Mouse (Mus musculus): ENCODE results near the gene Tvp23a. TPM values are rescaled to one million over a fixed set of nuclear protein-coding genes. Genes with fewer than 3 reads are reported as not detected.

Gene Tvp23a
- polyA plus RNA-seq (2015; fragmentation: Nextera tagmentation; extraction: Ambion mirVana): 3.9 and 4.1 TPM in 2 replicates

DNA sequence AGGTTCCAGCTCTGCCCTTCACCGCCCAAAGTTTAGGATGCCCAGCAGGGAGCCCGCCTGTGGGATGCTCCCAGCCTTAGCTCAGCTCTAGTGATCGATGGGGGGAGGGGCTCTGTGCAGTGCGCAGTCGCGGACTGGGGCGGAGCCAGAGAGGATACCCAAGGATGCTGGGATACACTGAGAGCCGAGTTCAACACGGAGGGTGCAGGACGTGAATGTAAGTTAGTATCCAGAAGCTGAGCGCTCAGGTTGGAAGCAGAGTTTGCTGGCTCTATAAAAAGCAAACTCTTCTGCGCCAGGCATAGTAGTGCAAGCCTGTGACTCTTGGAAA is at the start of gene Tvp23a:
Gene Tvp23a (minus strand): TSS at position 99 of the 331 bp plus-strand sequence.
- no peaks in the 10 kb centered on the region for H3K9me3 ChIP-seq
- peak within 1 kb of the TSS; percentile 65 for H3K9ac ChIP-seq
- 3% methylated on average over 12 of the region's 12 CpGs for WGBS
- ATAC-seq (ENCODE audit: extremely low read depth, insufficient number of reproducible peaks, low FRiP score, low TSS enrichment): no peak
- no peaks in the 10 kb centered on the region for H3K27me3 ChIP-seq (replicated peaks)
- peak within 1 kb of the TSS; percentile 47 for H3K4me3 ChIP-seq
- H3K4me2 ChIP-seq: peak within 1 kb of the TSS; percentile 67
- H3K4me1 ChIP-seq: peaks cover 28% of the 10 kb centered on the region
- no peaks in the 10 kb centered on the region for H3K36me3 ChIP-seq
- peak within 1 kb of the TSS; percentile 30; the same call in 1 of the 2 replicates for H3K27ac ChIP-seq (replicated peaks)

DNA sequence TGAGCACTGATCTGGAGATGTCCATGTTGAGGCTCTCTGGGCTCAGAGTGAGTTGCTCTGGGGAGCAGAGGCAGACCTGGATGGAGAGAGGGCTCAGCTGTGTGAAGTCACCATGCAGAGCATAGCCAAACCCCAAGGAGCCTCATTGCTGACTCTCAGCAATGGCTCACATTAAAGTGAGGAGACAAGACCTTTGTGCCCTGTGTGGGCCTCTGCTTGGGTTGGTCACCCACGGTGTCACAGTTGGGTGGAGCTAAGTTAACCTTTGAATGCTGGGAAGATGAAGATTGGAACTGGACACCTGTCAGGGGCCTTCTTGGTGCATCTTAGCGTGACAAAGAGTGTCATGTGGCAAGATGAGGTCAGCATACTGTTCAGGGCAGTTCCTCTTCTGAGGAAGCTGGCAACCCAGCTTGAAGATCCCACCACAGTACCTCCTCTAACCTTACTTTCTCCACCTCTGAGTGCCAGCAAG is 48.7 kb upstream of the Tvp23a start:
- H3K36me3 ChIP-seq: no peaks in the 10 kb centered on the region
- H3K27me3 ChIP-seq (replicated peaks): peaks cover 43% of the 10 kb centered on the region
- H3K4me1 ChIP-seq: no peaks in the 10 kb centered on the region
- no peaks in the 10 kb centered on the region for H3K9me3 ChIP-seq
- H3K4me3 ChIP-seq: no peak overlapping the region
- H3K9ac ChIP-seq: no peak overlapping the region
- H3K27ac ChIP-seq (replicated peaks): no peak overlapping the region
- no peak overlapping the region for H3K4me2 ChIP-seq
- ATAC-seq (ENCODE audit: extremely low read depth, insufficient number of reproducible peaks, low FRiP score, low TSS enrichment): no peak
- 79% methylated on average over 2 of the region's 2 CpGs for WGBS

DNA sequence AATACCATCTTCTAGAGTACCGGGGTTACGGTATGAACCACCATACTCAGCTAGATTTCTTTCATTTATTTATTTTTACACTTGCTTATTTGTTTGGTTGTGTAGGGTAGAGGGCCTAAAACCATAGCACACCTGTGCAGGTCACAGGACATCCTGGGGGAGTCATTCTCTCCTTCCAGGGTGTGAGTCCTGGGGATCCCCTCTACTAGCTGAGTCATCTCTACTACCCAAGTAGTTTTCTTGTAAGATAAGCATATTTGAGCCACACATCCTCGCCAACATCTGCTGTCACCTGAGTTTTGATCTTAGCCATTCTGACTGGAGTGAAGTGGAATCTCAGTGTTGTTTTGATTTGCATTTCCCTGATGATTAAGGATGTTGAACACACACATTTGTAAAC is 45.4 kb upstream of the Tvp23a start:
- WGBS: 74% methylated on average over 3 of the region's 3 CpGs
- Histone ChIP-seq H3K9ac (no peak overlapping the region), H3K4me2 (no peak overlapping the region), H3K9me3 (no peaks in the 10 kb centered on the region), H3K4me1 (peaks cover 15% of the 10 kb centered on the region), H3K36me3 (no peaks in the 10 kb centered on the region), H3K4me3 (no peak overlapping the region), H3K27ac (replicated peaks) (no peak overlapping the region), H3K27me3 (replicated peaks) (peaks cover 71% of the 10 kb centered on the region)
- ATAC-seq (ENCODE audit: extremely low read depth, insufficient number of reproducible peaks, low FRiP score, low TSS enrichment): no peak

DNA sequence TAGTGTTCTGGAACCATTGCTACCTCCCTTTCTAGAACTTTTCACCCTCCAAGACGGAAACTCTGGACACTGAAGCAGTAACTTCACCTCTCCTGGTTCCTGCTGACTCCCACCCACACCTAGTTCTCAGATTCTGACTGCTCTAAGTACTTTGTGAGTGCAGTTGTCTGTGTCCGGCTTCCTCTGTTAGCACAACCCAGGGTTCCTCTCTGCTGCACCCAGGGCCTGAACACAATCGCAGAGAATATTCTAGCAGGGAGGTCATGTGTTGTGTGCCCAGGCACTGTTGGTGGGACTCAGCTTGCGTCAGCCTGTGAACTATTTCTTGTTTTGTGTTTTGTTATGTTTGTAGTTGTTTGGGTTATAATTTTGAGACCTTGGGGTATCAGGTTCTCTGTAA is 44.6 kb upstream of the Tvp23a start:
- no peak for ATAC-seq (ENCODE audit: extremely low read depth, insufficient number of reproducible peaks, low FRiP score, low TSS enrichment)
- Histone ChIP-seq H3K4me3 (no peak overlapping the region), H3K36me3 (no peaks in the 10 kb centered on the region), H3K4me2 (no peak overlapping the region), H3K9ac (no peak overlapping the region), H3K27me3 (replicated peaks) (peaks cover 79% of the 10 kb centered on the region), H3K4me1 (peaks cover 15% of the 10 kb centered on the region), H3K27ac (replicated peaks) (no peak overlapping the region), H3K9me3 (no peaks in the 10 kb centered on the region)
- WGBS: 79% methylated on average over 4 of the region's 4 CpGs

DNA sequence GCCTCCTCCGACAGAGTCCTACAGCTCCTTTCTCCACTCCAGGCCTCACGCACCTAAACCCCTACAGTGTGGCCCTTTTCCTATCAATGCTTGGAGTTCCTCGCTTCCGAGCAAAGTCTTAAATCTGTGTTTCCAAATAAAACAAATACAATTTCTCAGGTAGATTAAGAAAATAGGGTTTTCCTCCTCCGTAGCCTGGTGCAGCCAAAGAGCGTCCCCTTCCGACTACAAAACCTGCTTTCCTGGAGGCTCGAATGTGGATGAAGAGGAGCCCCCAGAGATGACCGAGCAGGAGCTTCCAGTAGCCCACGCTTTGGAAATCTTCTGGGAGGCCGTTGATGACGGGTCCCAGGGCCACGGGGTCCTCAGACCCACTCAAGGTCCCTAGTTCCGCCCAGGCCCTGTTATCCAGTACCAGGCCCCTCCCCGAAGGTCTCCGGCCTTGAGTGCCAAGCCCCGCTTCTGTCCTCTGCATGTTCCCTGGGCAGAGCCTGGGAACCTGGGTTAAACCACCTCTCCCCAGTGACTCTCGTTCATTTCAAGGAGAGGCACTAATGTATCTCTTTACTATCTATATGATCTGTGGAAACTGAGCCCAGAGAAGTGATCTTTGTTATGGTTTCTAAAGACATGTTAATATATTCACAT is 43.5 kb upstream of the Tvp23a start:
- Histone ChIP-seq H3K9ac (no peak overlapping the region), H3K27me3 (replicated peaks) (peaks cover 72% of the 10 kb centered on the region)

DNA sequence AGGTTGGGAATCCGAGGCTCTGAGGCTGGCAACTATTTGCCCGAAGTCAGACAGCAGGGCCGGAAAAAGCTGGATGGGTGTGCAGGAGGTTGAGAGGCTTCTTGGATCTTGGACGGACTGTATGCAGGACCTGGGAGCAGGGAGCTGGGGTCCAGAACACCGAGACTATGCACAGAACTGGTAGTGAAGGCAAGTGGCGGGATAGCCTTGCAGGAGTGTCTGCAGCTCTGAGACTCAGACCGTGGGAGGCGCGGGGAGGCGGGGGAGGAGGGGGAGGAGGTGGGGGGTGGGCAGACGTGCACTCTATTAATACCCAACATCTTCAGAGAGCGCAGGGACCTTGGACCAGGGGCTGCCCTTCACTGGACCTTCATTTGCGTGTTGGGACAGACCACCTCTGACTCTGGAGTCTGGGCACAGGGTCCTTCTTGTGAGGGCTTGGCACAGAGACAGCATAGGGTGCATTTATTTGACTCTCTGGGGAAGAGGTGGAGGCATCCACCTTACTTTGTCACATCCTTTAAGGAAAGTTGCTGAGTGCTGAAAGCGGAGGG is 42.8 kb upstream of the Tvp23a start:
- H3K27me3 ChIP-seq (replicated peaks): peaks cover 67% of the 10 kb centered on the region
- H3K36me3 ChIP-seq: no peaks in the 10 kb centered on the region
- H3K4me3 ChIP-seq: peak overlapping the region; percentile 43
- 9% methylated on average over 12 of the region's 14 CpGs for whole genome bisulfite sequencing
- H3K9ac ChIP-seq: peak overlapping the region; percentile 67
- H3K9me3 ChIP-seq: no peaks in the 10 kb centered on the region
- H3K27ac ChIP-seq (replicated peaks): no peak overlapping the region
- ATAC-seq (ENCODE audit: extremely low read depth, insufficient number of reproducible peaks, low FRiP score, low TSS enrichment): no peak
- H3K4me1 ChIP-seq: peaks cover 15% of the 10 kb centered on the region
- peak overlapping the region; percentile 71 for H3K4me2 ChIP-seq

More for the DNA sequence above, 43.5 kb upstream of the Tvp23a start:
- 71% methylated on average over 18 of the region's 18 CpGs for WGBS
- Histone ChIP-seq H3K4me2 (0 out of 2 replicates have a peak overlapping the region, but pooled peaks have one; percentile 71), H3K4me3 (no peak overlapping the region), H3K9me3 (no peaks in the 10 kb centered on the region), H3K36me3 (no peaks in the 10 kb centered on the region), H3K4me1 (peaks cover 15% of the 10 kb centered on the region), H3K27ac (replicated peaks) (no peak overlapping the region)
- ATAC-seq (ENCODE audit: extremely low read depth, insufficient number of reproducible peaks, low FRiP score, low TSS enrichment): no peak

DNA sequence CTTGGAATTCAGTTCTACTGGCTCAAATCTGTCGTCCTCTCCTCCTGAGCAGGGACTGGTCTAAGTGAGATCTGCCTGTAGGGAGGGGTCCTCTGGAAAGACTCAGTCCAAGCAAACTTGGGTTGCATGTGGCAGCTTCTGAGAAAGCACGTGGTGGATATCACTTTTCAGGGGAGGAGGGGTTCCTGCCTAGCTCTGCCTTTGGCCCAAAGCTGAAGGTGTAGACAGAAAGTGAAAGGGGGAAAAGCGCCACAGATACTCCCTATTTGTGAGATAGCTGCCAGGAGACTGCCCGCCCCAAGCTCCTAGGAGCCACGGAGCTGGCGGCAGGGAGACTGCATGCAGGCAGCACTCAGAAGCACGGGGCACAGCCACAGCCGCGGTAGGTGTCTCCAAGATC is 42.3 kb upstream of the Tvp23a start:
- H3K27ac ChIP-seq (replicated peaks): no peak overlapping the region
- H3K9ac ChIP-seq: peak overlapping the region; percentile 67
- peak overlapping the region; percentile 43 for H3K4me3 ChIP-seq
- peaks cover 68% of the 10 kb centered on the region for H3K27me3 ChIP-seq (replicated peaks)
- ATAC-seq (ENCODE audit: extremely low read depth, insufficient number of reproducible peaks, low FRiP score, low TSS enrichment): no peak
- no peaks in the 10 kb centered on the region for H3K36me3 ChIP-seq
- H3K4me2 ChIP-seq: peak overlapping the region; percentile 71
- no peaks in the 10 kb centered on the region for H3K9me3 ChIP-seq
- H3K4me1 ChIP-seq: peaks cover 15% of the 10 kb centered on the region
- 3% methylated on average over 9 of the region's 9 CpGs for WGBS

DNA sequence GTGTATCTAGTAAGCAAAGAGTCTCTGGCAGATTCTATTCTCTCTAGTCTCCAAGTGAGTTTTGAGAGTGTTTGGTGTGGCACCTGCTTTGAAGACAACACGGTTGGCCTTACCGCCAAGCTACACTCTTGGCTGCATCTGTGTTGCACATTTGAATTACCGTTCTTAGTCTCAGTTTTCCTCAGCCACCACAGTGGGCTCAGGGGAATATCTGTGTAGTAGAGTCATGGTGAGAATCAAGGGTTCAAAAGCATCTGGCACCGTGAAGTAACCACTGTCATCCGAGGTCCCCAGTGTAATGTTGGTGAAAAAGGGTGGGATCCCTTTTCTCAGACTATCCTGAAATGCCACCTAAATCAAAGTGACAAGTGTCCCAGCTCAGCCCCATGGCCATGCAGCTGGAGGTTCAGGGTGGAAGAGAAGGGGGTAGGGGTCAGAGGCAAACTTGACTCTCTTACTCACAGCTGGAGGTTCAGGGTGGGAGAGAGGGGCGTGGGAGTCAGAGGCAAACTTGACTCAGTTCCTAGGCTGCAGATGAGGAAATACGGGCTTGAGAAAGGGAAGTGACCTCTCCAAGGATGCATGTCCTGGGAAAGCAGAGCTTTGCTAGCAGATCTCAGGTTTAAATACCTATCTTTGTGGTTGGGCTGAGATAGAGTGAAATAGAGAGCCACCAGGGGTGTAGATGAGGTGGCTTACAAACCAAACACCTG is 41.8 kb upstream of the Tvp23a start:
- no peak for ATAC-seq (ENCODE audit: extremely low read depth, insufficient number of reproducible peaks, low FRiP score, low TSS enrichment)
- Histone ChIP-seq H3K4me2 (peak overlapping the region; percentile 71), H3K4me3 (no peak overlapping the region)

DNA sequence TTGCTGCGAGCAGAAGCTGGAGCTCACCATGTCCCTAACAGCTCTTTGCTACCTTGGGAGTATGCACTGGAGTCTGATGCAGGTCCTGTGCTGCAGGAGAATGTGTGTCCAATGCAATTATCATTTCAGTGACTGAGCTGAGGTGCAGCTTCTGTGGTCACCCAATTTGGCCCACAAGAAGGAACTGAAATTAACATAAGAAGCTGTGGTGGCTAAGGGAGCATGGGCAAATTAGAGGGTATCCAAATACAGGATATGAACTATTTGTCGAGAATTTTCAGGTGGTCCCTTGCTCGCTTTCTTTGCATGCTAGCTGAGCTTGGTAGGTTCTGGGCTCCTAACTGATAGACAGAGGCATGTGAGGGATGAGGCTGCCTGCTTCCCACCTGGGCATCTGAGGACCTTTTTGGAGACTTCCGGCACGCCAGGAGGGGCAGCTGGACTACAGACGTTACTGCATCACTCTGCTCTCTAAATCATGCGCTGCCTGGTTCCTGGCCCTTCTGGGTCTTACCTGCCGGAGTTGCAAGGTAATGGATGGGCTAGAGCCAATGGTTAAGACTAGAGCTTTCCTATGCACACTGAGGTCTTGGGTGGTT is 40.8 kb upstream of the Tvp23a start:
- Histone ChIP-seq H3K27me3 (replicated peaks) (peaks cover 70% of the 10 kb centered on the region), H3K9ac (no peak overlapping the region), H3K27ac (replicated peaks) (no peak overlapping the region), H3K36me3 (no peaks in the 10 kb centered on the region), H3K9me3 (no peaks in the 10 kb centered on the region), H3K4me1 (peaks cover 15% of the 10 kb centered on the region), H3K4me3 (no peak overlapping the region), H3K4me2 (no peak overlapping the region)
- 80% methylated on average over 8 of the region's 8 CpGs for WGBS
- no peak for ATAC-seq (ENCODE audit: extremely low read depth, insufficient number of reproducible peaks, low FRiP score, low TSS enrichment)

More for the DNA sequence above, 41.8 kb upstream of the Tvp23a start:
- peaks cover 15% of the 10 kb centered on the region for H3K4me1 ChIP-seq
- WGBS: 71% methylated on average over 7 of the region's 7 CpGs
- H3K9me3 ChIP-seq: no peaks in the 10 kb centered on the region
- no peaks in the 10 kb centered on the region for H3K36me3 ChIP-seq
- H3K27me3 ChIP-seq (replicated peaks): peaks cover 70% of the 10 kb centered on the region
- H3K27ac ChIP-seq (replicated peaks): no peak overlapping the region
- peak overlapping the region; percentile 67; the same call in 1 of the 2 replicates for H3K9ac ChIP-seq

DNA sequence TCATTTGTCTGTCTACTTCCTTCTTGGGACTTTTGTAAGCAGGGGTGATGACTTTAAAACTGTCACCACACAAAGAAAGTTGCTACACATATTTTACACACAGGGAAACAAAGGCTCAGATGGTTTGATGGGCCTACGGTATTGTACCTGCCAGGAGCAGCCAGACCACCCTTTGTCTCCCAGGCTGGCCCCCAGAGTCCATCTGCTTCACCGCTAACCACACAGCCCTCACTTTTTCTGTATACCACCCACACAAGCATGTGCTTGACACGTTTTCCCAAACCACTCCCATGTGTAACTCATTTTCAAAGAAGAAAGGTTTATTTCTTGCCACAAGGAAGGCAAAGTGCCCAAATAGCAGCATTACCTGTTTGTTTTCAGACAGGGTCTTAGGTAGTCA is 39.8 kb upstream of the Tvp23a start:
- Histone ChIP-seq H3K4me3 (no peak overlapping the region), H3K4me2 (no peak overlapping the region), H3K36me3 (no peaks in the 10 kb centered on the region), H3K4me1 (peaks cover 15% of the 10 kb centered on the region), H3K27me3 (replicated peaks) (peaks cover 64% of the 10 kb centered on the region), H3K27ac (replicated peaks) (no peak overlapping the region), H3K9ac (no peak overlapping the region), H3K9me3 (no peaks in the 10 kb centered on the region)
- ATAC-seq (ENCODE audit: extremely low read depth, insufficient number of reproducible peaks, low FRiP score, low TSS enrichment): no peak
- 64% methylated on average over 3 of the region's 3 CpGs for WGBS

DNA sequence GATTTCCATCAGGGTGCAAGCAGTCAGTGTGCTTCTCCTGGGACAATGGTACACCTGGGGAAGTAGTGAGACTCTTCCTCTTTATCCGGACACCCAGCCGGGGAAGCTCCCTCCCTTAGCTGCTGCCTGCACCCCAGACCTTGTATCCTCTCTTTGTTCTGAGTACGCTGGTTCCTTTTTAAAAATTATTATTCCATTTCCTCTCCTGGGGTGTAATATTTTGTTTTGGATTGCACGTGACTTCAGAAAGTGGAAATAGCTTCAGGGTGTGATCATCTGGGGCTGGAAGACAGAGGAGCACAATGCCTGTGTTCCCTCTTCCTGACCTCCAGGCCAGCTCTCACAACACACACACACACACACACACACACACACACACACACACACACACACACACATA is 35.2 kb upstream of the Tvp23a start:
- Histone ChIP-seq H3K27ac (replicated peaks) (no peak overlapping the region), H3K9ac (no peak overlapping the region), H3K36me3 (no peaks in the 10 kb centered on the region), H3K4me2 (no peak overlapping the region), H3K9me3 (no peaks in the 10 kb centered on the region), H3K27me3 (replicated peaks) (peaks cover 26% of the 10 kb centered on the region; the same call in 1 of the 2 replicates), H3K4me3 (no peak overlapping the region), H3K4me1 (no peaks in the 10 kb centered on the region)
- WGBS: 58% methylated on average over 4 of the region's 4 CpGs
- no peak for ATAC-seq (ENCODE audit: extremely low read depth, insufficient number of reproducible peaks, low FRiP score, low TSS enrichment)

All from heart, embryonic 13.5 days (tissue).